Mouse (Mus musculus): ENCODE data around the gene Nin.

Nin gene

DNA sequence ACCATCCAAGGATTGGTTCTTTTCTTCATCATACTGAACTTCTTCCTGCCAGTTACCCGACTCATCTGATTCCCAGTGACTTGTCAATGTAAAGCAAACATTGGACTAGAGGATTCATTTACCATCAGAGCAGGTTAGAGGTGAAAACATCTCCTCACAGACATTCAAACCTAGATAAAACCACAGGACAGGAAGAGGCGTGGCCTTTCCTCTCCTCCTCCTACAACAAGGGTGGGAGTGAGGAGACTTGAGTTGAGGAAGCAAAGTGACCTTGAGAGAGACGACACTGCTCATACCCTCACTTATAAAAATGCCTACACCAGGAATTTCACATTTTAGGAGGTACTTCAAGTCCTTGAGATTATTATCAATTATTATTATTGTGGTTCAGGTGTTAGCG lies 95.4 kb downstream of the Nin start:
- DNase-seq (ENCODE audit: low read depth, low spot score): no peak

DNA sequence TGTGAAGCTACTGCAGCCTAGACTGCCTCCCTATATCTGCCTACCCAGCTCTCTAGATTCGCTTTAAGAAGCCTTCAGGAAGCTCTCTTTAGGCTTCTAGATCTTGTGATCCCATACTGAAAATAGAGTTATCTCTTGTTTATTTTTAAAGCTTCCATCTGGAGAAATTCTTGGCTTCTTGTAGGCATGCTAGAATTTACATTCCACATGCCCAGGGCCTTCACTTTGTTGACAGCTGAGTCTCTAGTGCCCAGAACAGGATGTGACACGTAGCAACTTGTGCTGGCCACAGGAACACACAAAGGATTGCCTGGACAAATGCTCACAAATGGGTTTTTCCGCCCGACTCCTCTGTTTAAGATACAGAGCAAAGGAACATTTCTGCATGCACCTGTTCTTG lies 97.6 kb downstream of the Nin start:
- no peak for DNase-seq (ENCODE audit: low read depth, low spot score)

DNA sequence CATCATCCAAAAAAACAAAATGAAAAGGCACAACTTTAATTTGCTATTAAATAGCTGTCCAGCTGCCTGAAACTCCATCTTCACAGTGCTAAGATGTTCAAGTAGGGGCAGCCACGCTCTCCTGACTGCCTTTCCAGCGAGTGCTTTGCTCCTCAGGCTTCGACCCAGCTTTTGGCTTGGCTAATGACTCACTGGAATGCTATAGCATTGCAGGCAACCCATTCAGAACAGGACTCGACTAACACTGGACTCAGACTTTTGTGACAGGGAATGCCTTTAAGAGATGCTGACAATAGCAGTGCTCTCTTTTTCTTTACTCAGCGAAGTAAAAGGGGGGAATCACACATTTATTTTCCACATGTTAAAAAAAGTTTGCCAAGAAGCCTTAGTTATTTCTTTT lies 101.8 kb downstream of the Nin start:
- DNase-seq (ENCODE audit: low read depth, low spot score): no peak

DNA sequence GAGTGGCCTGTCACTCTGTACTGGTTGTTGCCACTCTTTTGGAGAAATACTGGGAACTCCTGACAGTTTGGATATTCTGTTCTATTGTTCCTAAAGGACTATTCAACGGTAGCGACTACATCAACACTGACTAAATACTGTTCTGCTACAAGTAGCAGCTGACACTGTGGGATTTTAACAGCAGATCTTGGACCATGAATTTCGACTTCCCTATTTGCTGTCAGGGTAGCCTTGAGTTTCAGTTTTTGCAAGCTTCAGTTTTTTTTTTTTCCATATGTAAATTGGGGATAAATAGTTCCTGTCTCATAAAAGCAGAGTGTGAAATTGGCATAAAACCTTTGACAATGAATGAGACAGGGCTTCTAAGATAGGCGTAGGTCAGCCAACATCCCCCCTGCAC lies 103.2 kb downstream of the Nin start:
- no peak for DNase-seq (ENCODE audit: low read depth, low spot score)

DNA sequence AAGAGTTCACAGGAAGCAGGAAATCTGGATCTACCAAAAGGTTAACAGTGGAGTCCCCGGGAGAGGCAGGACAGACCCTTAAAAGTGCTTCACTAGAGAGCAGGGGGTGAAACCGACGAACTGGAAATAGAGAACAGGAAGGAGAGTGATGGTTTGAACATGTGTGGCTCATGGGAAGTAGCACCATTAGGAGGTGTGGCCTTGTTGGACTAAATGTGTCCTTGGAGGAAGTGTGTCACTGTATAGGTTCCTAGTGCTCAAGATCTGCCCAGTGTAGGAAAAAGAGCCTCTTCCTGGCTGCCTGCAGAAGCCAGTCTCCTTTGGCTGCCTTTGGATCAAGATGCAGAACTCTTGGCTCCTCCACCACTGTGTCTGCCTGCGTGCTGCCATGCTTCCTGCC lies 108.4 kb downstream of the Nin start:
- DNase-seq (ENCODE audit: low read depth, low spot score): no peak

DNA sequence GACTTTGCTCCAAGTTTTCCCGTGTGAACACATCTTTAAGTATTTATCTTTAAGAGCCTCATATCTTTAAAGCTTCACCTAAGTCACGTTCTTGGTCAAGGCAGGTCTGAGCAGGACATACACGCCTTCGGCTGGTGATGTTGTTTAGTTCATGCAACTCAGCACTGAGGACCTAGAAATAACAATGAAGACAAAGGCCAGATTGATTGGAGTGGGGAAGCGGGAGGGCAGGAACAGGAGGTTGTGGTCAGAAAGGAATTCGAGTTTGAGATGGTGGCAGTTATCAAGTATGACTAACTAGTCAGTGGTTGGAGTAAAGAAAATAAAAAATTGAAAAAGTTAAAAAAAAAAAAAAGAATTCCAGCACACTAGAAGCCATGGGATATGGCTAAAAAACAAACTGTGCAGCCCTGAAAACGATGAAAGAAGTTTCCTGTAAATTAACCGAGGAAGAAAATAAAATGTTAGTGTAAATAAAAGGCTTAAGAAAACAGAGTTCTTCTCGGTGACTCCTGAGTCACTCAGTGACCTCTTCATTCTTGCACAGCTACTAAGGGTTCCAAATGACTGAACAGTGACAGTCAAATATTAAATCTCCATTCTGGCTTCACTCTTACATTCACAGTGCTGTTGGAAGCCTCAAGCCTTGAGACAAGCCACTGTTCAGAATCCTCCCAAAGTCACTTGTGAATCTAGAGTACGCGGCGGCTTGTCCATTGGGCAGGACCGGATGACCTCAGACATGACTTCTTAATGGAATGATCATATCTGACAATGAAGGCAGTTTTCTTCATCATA lies 115.1 kb downstream of the Nin start:
- DNase-seq (ENCODE audit: low read depth, low spot score): no peak

DNA sequence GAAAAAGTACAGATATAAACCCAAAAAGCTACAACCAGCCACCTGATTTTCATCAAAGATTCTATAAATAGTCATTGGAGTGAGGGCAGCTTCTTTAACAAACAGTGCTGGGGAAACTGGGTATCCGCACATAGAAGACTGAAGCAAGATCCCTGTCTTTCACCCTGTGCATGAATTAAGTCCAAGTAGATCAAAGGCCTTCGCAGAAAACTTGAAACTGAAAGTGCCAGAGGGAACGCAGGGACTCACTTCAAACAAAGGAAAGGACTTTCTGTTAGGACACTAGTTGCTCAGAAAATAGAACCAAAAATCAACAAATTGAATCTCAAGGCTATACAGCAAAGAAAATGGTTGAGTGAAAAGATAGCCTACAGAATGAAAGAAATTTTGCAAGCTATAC lies 118.1 kb downstream of the Nin start:
- DNase-seq (ENCODE audit: low read depth, low spot score): no peak

DNA sequence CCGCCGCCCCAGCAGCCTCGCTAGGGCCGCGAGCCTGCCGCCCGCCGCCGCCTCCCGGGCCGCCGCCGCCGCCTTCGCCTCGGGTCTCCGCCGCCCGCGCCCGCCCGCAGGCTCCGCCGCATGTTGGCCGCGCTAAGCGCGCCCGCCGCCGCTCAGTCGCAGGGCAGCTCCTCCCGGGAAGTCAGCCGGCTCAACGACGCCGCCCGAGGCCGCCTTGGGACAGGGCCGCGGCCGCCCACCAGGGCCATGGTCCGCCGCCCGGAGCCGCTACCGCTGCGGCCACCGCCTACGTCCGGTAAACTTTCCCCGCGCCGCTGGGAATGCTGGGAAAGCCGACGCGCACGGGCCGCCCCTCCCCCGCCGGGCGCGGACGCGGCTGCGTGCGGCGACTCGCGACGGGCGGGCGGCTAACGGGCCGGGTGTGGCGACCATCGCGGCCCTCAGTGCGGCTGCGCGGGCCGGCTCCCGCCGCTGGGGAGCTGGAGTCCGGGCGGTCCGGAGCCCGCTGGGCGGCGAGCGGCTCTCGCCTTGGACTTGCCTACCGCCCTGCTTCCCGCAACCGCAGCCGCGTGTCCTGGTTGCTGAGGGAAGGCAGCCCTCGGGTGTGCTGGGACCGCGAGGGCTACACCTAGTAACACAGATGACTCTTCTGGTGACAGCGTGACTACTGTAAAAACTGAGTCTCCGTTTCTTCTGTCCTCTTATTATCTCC lies 126.6 kb downstream of the Nin start, which contains the start of gene Sav1:
Sav1 (minus strand) TSS at position 217 of the 712 bp plus-strand sequence.
- DNase-seq (ENCODE audit: low read depth, low spot score): peak; percentile 83

DNA sequence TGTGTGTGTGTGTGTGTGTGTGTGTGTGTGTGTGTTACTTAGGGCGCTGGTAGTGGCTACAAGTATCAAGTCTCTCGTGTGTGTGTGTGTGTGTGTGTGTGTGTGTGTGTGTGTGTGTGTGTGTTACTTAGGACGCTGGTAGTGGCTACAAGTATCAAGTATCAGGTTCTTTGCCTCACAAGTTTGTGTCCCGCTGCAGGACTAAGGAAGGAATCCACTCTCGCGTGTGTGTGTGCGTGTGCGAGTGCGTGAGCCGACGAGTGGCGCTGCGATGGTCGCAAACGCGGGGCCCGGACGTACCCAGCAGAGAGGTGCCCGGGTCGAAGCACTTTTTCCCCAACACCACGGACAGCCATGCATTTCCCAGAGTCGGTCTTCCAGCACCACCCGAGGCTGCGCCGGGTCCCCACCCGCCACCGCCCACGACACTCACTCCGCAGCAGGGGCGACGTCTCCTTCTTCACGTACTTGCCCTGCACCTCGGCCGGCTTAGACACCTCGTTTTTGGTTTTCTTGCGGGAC lies 127.2 kb downstream of the Nin start:
- DNase-seq (ENCODE audit: low read depth, low spot score): peak; percentile 76

DNA sequence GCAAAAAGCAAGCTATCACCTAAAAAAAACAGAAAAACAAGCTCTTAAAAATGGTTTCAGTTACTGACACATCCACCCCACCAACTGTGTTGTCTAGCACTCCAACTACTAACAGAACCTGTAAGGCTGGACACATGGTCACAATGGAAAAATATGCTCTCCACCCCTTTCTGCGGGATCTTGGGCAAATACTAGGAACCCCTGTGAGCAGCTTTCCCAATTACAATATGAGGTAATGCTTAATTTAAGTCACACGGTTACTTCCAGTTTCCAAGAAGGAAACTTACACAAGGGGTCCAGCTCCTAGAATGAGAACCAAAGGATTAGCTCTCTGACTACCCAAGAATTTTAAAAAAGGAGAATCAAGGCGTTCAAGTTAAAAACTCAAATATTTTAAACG lies 128.0 kb downstream of the Nin start:
- DNase-seq (ENCODE audit: low read depth, low spot score): no peak

DNA sequence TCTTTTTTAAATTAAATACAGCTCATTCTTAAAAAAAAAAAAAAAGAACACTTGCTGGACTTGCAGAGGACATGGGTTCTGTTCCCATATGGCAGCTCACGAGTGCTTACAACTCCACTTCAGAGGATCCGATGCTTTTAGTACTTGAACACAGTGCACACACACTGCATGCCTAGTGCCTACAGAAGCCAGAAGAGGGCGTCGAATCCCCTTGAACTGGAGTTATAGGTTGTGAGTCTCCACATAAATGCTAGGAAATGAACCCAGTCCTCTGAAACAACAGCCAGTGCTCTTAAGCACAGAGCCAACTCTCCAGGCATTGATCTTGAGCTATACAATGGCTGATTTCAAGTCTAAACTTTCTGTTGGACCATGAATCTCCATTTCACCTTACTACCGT lies 130.6 kb downstream of the Nin start:
- peak; percentile 49 for DNase-seq (ENCODE audit: low read depth, low spot score)

DNA sequence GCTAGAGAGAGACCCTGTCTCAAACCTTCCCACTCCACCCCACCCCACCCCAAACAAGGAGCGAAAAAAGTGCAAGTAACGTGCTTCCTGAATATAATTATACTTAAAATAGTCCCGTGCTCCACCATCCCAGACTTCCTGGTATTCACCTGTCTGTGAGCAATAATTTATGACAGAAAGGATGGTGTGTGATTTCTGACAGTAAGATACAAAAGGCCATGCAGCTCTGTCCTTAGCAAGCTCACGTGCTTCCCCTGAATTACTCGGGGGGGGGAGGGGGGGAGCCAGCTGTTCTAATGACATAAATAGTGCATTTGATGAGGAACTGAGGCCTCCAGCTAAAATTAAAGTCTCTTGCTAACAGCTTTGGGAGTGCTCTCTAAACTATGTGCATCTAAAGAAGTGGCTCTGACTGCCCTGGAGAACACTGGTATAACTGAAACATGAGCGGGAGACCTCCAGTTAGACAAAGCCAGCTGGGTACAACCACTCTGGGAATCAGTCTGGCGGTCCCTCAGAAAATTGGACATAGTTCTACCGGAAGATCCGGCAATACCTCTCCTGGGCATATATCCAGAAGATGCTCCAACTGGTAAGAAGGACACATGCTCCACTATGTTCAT lies 136.0 kb downstream of the Nin start:
- DNase-seq (ENCODE audit: low read depth, low spot score): no peak

DNA sequence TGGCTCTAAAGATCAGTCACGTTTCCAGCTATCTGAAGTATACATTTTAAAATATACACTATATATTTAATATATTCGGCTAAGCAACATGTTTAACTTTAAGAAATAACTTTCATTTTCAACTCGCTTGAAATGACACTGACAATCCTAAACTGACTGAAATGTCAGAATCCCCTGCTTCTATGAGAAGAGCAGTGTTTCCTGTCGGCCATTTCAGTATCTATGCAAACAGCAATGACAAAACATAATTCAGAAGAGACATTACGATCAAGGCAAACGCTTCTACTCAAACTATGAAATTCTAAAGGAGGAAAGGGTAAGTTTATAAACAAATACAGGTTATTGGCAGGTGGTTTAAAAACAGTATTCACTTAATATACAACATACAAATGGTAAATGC lies 136.8 kb downstream of the Nin start:
- no peak for DNase-seq (ENCODE audit: low read depth, low spot score)

DNA sequence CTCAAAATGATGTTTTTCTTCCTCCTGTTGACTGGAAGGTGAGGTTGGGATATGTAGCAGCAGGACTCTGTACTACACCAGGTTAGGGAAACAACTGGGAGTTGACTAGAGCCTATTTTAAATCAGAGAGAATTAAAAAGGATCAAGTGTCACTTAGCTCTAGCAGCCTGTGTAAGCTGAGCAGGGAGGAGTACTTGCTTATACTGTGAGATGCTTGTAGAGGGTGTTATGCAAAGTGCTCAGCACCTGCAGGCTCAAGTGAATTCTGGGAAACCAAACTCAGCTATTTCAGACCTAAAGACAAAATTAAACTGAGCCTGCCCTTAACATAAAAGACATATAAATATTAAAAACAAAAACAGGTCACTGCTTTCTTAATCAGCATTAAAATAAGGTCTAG lies 139.9 kb downstream of the Nin start:
- DNase-seq (ENCODE audit: low read depth, low spot score): no peak

DNA sequence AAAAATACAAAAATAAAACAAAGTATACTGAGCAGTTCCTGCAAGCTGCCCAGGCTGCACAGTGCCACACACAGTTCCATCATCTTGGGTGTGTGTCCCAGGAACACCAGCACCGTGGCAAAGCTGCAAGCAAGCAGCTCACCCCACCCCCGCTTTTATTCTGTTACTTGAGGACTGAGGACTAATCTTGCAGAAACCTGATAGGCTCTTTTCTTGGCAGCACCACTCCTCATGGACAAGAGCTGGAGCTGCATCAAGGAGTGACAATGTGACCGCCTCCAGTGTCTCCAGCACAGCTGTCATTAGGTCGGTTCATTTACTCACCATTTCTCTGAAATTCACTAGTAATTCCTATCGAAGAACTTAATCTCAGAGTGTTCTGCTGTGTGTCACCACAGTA lies 145.4 kb downstream of the Nin start:
- no peak for DNase-seq (ENCODE audit: low read depth, low spot score)

DNA sequence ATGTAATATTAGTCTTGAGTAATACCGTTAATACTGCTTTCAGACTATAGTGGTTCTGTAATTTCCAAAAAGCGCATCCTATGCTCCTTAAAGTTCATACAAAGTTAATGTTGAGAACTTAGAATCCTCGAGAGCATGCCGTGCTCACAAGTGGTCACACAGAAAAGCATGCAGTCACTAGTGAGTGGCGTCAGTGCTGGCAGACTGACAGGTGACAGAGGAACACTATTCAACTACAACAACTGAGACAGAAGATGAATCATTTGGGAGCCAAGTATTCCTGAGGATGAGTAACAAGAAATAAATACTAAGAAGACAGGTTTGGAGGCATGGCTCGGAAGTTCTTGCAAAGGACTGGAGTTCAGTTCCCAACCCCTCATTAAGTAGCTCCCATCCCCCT lies 146.4 kb downstream of the Nin start:
- DNase-seq (ENCODE audit: low read depth, low spot score): no peak

DNA sequence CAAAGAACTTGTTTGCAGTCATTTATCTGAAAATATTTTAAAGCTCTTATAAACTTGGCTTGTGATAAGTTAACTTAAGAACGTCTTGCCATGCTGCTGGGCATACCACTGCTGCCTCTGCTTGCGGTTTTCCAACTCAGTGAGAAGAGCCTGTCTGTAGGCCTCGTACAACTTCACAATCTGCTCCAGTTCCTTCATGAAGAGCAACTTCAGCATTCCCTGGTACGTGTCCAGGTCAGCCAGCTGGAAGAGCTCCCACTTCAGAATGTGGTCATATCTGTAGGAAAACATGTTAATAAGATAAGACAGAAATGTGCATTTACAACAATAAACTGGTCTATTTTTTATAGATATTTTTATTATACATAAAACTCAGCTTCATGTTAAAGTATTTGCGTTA lies 147.4 kb downstream of the Nin start:
- no peak for DNase-seq (ENCODE audit: low read depth, low spot score)

DNA sequence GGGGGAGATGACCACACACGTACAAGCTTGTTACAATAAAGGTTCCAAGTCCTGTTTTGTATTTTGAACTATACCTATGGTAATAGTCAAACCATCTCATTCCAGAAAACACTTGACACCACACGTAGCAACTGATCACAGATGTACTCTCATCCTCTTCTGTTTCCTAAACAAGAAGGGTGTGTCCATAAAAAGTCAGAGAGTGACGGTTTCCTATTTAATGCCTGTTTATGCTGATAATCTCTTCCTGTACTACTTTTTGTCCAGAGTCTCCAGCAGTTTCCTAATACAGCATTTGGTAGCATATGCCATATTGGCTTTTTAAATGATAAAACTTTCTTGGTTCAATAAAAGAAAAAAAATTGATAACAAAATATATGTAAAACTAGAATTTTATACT lies 147.9 kb downstream of the Nin start:
- no peak for DNase-seq (ENCODE audit: low read depth, low spot score)

DNA sequence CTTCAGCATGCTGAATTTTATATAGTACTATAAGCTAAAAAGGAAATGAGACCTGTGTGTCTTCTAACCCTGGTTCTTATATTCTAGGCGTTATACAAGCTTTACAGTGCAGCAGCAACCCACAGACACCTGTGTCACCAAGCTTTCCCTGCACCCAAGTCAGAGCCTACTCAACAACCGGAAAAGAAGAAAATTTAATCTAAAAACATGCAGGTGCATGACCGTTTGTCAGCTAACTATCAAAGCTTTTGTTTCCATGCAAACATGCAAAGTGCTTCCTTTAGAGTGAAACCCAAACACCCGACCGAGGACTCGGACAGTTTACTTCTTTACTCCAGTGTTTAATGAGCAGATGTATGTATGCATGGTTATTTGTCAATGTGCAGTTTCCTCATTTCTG lies 150.4 kb downstream of the Nin start:
- no peak for DNase-seq (ENCODE audit: low read depth, low spot score)

DNA sequence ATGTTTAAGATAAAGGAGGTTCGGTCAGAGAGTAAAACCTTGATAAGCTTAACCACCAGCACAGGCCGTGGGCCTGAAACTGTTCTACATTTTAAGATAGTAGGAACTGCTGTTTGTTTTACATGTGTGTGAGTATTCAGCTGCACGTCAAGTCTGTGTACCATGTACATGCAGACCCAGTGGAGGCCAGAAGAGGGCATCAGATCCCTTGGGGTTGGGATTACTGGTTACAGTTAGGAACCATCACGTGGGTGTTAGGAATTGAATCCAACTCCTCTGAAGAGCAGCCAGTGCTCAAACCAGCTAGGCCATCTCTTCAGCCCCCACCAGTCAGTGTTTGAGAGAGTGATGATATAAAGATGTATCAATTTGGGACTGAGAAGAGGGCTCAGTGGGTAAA lies 151.0 kb downstream of the Nin start:
- DNase-seq (ENCODE audit: low read depth, low spot score): peak; percentile 72

Measured in ZHBTc4 (cell line).